Mouse (Mus musculus): ENCODE data around the gene Fate1. TPM values are rescaled to one million over a fixed set of nuclear protein-coding genes. Genes with fewer than 3 reads are reported as not detected.
A peak's percentile ranks its signal among the peaks of the same experiment; 100 is the strongest.
"Not testable (repeated sequence)": the region's sequence is repeated elsewhere in the genome, so short reads cannot be mapped to it uniquely, and the experiment has no call there.

Gene Fate1
- not detected in 2 replicates for polyA plus RNA-seq (2016; fragmentation: Nextera tagmentation; extraction: Ambion mirVana)

GRCm38 (mm10) chrX:71972686-71973085 is at the start of gene Fate1:
Gene Fate1, plus strand, starts transcription at chrX:71972986.
- no peaks in the 10 kb centered on the region for H3K36me3 ChIP-seq
- H3K9ac ChIP-seq: no peak within 1 kb of the TSS
- no peak for ATAC-seq (ENCODE audit: insufficient number of reproducible peaks, low FRiP score)
- no peak within 1 kb of the TSS for H3K27ac ChIP-seq (ENCODE audit: poor library complexity, severe bottlenecking)
- H3K4me2 ChIP-seq: no peak within 1 kb of the TSS
- WGBS: 68% methylated on average over 2 of the region's 2 CpGs
- H3K27me3 ChIP-seq (replicated peaks): peaks cover 6% of the 10 kb centered on the region; the same call in 1 of the 2 replicates
- no peak within 1 kb of the TSS for H3K4me3 ChIP-seq
- H3K4me1 ChIP-seq (replicated peaks): no peaks in the 10 kb centered on the region
- no peaks in the 10 kb centered on the region for H3K9me3 ChIP-seq (replicated peaks)

DNA sequence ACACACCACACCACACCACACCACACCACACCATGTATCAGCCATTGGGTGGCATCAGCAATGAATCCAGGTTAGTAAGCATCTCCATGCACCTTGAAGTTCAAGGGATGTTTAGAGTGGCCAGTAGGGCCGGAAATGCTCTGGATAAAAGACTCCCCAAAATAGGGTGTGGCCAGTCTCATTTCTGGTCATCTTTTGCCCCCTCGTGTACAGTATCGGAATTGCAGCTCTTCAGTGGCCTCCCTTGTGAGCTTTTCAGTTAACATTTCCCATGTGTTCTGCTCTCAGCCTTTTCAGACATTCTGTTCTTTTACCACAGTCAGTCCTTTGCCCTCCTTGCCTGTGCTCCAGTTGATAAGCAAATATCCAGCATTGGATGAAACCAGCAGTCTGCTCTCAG is 26.2 kb upstream of the Fate1 start:
- ATAC-seq (ENCODE audit: insufficient number of reproducible peaks, low FRiP score): no peak
- WGBS: 13% methylated on average over 3 of the region's 3 CpGs
- Histone ChIP-seq H3K36me3 (no peaks in the 10 kb centered on the region), H3K27me3 (replicated peaks) (0 out of 2 replicates have a peak, but pooled peaks cover 3% of the 10 kb centered on the region), H3K4me2 (no peak overlapping the region), H3K9me3 (replicated peaks) (no peaks in the 10 kb centered on the region), H3K4me3 (no peak overlapping the region), H3K27ac (ENCODE audit: poor library complexity, severe bottlenecking) (no peak overlapping the region), H3K4me1 (replicated peaks) (no peaks in the 10 kb centered on the region), H3K9ac (no peak overlapping the region)

GRCm38 (mm10) chrX:71958366-71958765 is 14.4 kb upstream of the Fate1 start:
- no peak for ATAC-seq (ENCODE audit: insufficient number of reproducible peaks, low FRiP score)
- no peak overlapping the region for H3K27ac ChIP-seq (ENCODE audit: poor library complexity, severe bottlenecking)

GRCm38 (mm10) chrX:71962073-71963051 is 10.4 kb upstream of the Fate1 start, which contains the start of gene Prrg3:
Gene Prrg3, plus strand, starts transcription at chrX:71962624.
- Histone ChIP-seq H3K4me3 (peak within 1 kb of the TSS; percentile 56), H3K9me3 (replicated peaks) (no peaks in the 10 kb centered on the region), H3K4me1 (replicated peaks) (no peaks in the 10 kb centered on the region), H3K9ac (peak within 1 kb of the TSS; percentile 58), H3K4me2 (peak within 1 kb of the TSS; percentile 79), H3K27ac (ENCODE audit: poor library complexity, severe bottlenecking) (no peak within 1 kb of the TSS), H3K27me3 (replicated peaks) (peaks cover 34% of the 10 kb centered on the region), H3K36me3 (no peaks in the 10 kb centered on the region)
- WGBS: 21% methylated on average over 55 of the region's 72 CpGs
- ATAC-seq (ENCODE audit: insufficient number of reproducible peaks, low FRiP score): peak; percentile 88

More at GRCm38 (mm10) chrX:71958366-71958765, 14.4 kb upstream of the Fate1 start:
- no peaks in the 10 kb centered on the region for H3K4me1 ChIP-seq (replicated peaks)
- H3K9ac ChIP-seq: no peak overlapping the region
- no peaks in the 10 kb centered on the region for H3K9me3 ChIP-seq (replicated peaks)
- no peak overlapping the region for H3K4me3 ChIP-seq
- H3K4me2 ChIP-seq: no peak overlapping the region
- no peaks in the 10 kb centered on the region for H3K36me3 ChIP-seq
- peaks cover 36% of the 10 kb centered on the region for H3K27me3 ChIP-seq (replicated peaks)

DNA sequence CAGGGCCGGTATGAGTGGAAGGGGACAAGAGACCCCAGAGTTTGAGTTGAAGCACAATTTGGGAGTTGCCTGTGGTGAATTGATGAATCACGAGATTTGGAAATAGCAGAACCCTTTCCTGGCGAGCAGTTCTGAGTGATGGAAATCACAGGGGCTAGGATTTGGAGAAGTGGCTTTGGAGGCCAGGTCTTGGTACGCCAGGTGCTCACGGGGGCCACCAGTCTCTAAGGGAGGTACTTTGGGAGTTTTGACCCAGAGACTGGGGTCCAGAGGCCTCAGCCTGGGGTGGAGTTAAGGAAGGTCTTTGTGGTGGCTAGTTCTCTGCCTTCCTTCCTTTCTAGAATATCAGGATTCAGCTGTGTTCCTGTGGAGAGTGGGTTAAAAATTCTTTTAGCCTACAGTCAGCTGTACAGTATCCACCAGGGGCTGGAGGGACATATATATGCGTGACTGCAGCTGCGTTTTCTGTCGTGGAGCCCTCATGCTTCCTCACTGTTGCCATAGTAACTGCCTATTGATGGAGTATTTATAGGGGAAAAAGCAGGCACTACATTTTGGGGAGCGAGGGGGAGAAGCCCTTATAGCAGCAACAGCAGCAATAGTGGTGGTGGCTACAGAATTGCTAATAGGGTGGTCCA is 9.4 kb upstream of the Fate1 start:
- H3K4me3 ChIP-seq: peak overlapping the region; percentile 56
- H3K4me2 ChIP-seq: peak overlapping the region; percentile 79
- no peaks in the 10 kb centered on the region for H3K9me3 ChIP-seq (replicated peaks)
- no peak for ATAC-seq (ENCODE audit: insufficient number of reproducible peaks, low FRiP score)
- H3K36me3 ChIP-seq: no peaks in the 10 kb centered on the region
- peaks cover 34% of the 10 kb centered on the region for H3K27me3 ChIP-seq (replicated peaks)
- no peak overlapping the region for H3K27ac ChIP-seq (ENCODE audit: poor library complexity, severe bottlenecking)
- peak overlapping the region; percentile 58; the same call in 1 of the 2 replicates for H3K9ac ChIP-seq
- no peaks in the 10 kb centered on the region for H3K4me1 ChIP-seq (replicated peaks)
- 42% methylated on average over 9 of the region's 9 CpGs for WGBS

- Histone ChIP-seq H3K4me2 (no peak overlapping the region), H3K36me3 (no peaks in the 10 kb centered on the region), H3K27me3 (replicated peaks) (peaks cover 11% of the 10 kb centered on the region; the same call in 1 of the 2 replicates), H3K4me3 (no peak overlapping the region), H3K9ac (no peak overlapping the region), H3K27ac (ENCODE audit: poor library complexity, severe bottlenecking) (no peak overlapping the region), H3K4me1 (replicated peaks) (no peaks in the 10 kb centered on the region), H3K9me3 (replicated peaks) (no peaks in the 10 kb centered on the region)
- ATAC-seq (ENCODE audit: insufficient number of reproducible peaks, low FRiP score): no peak
- WGBS: 73% methylated on average over 1 of the region's 1 CpGs
Observed at GRCm38 (mm10) chrX:71968216-71968615, 4.6 kb upstream of the Fate1 start.

DNA sequence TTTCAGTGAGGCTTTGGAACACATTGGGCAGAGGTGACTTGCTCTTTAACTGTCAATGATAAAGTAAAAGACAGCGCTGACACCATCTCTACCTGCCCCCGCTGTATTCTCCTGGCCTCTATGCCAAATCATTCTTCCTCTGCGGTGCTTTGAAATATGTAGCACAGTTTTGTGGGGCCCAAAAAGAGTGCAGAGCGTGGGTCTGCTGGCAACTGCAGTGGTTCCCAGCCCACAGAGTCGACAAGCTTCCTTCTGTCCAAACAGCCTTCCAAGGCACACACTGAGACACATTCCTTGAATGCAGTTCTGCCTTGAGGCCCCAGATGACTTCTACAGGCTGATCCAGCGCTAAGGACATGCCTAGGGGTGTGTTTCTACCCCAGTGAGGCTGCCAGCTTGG is 4.0 kb upstream of the Fate1 start:
- Histone ChIP-seq H3K4me1 (replicated peaks) (no peaks in the 10 kb centered on the region), H3K9ac (no peak overlapping the region), H3K27ac (ENCODE audit: poor library complexity, severe bottlenecking) (no peak overlapping the region), H3K36me3 (no peaks in the 10 kb centered on the region), H3K4me3 (no peak overlapping the region), H3K27me3 (replicated peaks) (peaks cover 6% of the 10 kb centered on the region; the same call in 1 of the 2 replicates), H3K4me2 (no peak overlapping the region), H3K9me3 (replicated peaks) (no peaks in the 10 kb centered on the region)
- 62% methylated on average over 6 of the region's 6 CpGs for WGBS
- ATAC-seq (ENCODE audit: insufficient number of reproducible peaks, low FRiP score): no peak

GRCm38 (mm10) chrX:71971325-71971724 is 1.5 kb upstream of the Fate1 start:
- 53% methylated on average over 5 of the region's 5 CpGs for WGBS
- H3K36me3 ChIP-seq: no peaks in the 10 kb centered on the region
- no peak overlapping the region for H3K9ac ChIP-seq
- peaks cover 6% of the 10 kb centered on the region; the same call in 1 of the 2 replicates for H3K27me3 ChIP-seq (replicated peaks)
- no peak overlapping the region for H3K4me3 ChIP-seq
- no peaks in the 10 kb centered on the region for H3K9me3 ChIP-seq (replicated peaks)
- H3K27ac ChIP-seq (ENCODE audit: poor library complexity, severe bottlenecking): no peak overlapping the region
- H3K4me2 ChIP-seq: no peak overlapping the region
- no peaks in the 10 kb centered on the region for H3K4me1 ChIP-seq (replicated peaks)
- no peak for ATAC-seq (ENCODE audit: insufficient number of reproducible peaks, low FRiP score)

DNA sequence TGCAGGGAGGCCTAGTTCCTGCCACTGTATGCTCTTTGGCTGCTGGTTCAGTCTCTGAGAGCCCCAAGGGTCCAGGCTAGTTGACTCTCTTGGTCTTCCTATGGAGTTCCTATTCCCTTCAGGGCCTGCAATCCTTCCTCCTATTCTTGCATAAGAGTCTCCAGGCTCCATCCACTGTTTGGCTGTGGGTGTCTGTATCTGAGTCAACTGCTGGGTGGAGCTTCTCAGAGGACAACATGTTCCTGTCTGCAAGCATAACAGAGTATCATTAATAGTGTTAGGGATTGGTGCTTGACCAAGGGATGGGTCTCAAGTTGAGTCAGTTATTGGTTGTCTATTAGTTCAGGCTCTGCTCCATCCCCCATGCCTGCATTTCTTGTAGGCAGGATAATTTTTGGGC is 4.9 kb downstream of the Fate1 start:
- not testable (repeated sequence) for H3K27ac ChIP-seq (ENCODE audit: poor library complexity, severe bottlenecking); H3K9ac ChIP-seq; H3K4me3 ChIP-seq; H3K27me3 ChIP-seq (replicated peaks); H3K36me3 ChIP-seq; H3K4me1 ChIP-seq (replicated peaks); H3K4me2 ChIP-seq; ATAC-seq (ENCODE audit: insufficient number of reproducible peaks, low FRiP score); H3K9me3 ChIP-seq (replicated peaks)

DNA sequence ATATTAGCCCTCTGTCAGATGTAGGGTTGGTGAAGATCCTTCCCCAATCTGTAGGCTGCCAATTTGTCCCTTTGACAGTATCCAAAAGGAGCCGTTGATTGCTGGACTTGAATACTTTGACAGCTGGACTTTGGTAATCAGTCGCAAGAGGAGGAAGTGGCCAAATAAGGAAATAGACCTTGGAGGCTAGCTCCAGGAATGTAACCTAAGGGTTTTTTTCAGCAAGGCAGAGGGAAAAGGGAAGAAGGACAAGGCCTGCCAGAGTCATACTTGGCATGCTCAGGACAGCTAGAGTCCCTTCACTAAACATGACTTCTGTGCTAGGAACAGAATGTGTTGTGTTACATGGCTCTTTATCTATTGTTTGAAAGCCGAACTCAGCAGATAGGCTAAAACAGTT is 7.7 kb downstream of the Fate1 start:
- Histone ChIP-seq H3K36me3 (no peaks in the 10 kb centered on the region), H3K4me2 (no peak overlapping the region), H3K27ac (ENCODE audit: poor library complexity, severe bottlenecking) (no peak overlapping the region), H3K27me3 (replicated peaks) (no peaks in the 10 kb centered on the region), H3K4me3 (no peak overlapping the region), H3K4me1 (replicated peaks) (no peaks in the 10 kb centered on the region), H3K9me3 (replicated peaks) (no peaks in the 10 kb centered on the region), H3K9ac (no peak overlapping the region)
- no peak for ATAC-seq (ENCODE audit: insufficient number of reproducible peaks, low FRiP score)
- 41% methylated on average over 3 of the region's 3 CpGs for WGBS

DNA sequence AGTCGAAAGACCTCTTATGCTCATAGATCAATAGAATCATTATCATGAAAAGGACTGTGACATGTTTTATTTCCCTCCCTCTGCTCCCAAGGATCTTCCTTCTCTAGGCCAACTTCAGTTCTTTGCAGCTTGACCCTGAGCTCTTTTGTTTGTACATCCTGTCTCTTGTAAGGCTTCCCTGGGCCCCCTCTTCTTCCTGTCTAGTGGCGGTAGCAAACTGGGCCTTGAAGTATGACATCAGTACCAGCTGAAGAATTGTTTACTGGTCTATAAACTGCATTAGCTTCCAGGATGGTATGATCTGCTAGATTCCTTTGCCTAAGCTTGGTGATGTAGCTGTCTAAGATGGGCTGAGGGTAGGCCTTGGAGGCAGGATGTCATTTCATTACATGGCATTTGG is 8.5 kb downstream of the Fate1 start:
- no peaks in the 10 kb centered on the region for H3K4me1 ChIP-seq (replicated peaks)
- no peak for ATAC-seq (ENCODE audit: insufficient number of reproducible peaks, low FRiP score)
- no peak overlapping the region for H3K4me2 ChIP-seq
- no peak overlapping the region for H3K27ac ChIP-seq (ENCODE audit: poor library complexity, severe bottlenecking)
- no peaks in the 10 kb centered on the region for H3K36me3 ChIP-seq
- no peaks in the 10 kb centered on the region for H3K9me3 ChIP-seq (replicated peaks)
- H3K4me3 ChIP-seq: no peak overlapping the region
- WGBS: 70% methylated on average over 2 of the region's 2 CpGs
- no peak overlapping the region for H3K9ac ChIP-seq
- no peaks in the 10 kb centered on the region for H3K27me3 ChIP-seq (replicated peaks)

Data from heart, embryonic 12.5 days (tissue).